Mouse (Mus musculus) MEL (cell line): ENCODE results near the gene Hdhd3. TPM values are rescaled to one million over a fixed set of nuclear protein-coding genes. Genes with fewer than 3 reads are reported as not detected.

Experiments
- DNase-seq: peaks from one replicate; pipeline ENCODE4 v3.0.0; 2011; ENCODE audit warnings: low read depth, low spot score
- H3K27ac ChIP-seq: 2 replicates; pipeline ENCODE4 v1.5.1; 2012; ENCODE audit warnings: low read depth, mild to moderate bottlenecking, control low read depth, low read length, moderate library complexity; ENCODE audit not compliant: control insufficient read depth
- H3K27me3 ChIP-seq, 2 experiments: fragments of 150-350 bp in 1 of 2; sonication (generic) in 1 of 2; 2 replicates each; pipeline ENCODE4 v1.6.1; 2012; ENCODE audit warnings: low read length in 2 of 2, mild to moderate bottlenecking in 2 of 2, improper control_type of control experiment in 1 of 2, moderate library complexity in 1 of 2; ENCODE audit not compliant: insufficient read depth in 2 of 2, control insufficient read depth in 1 of 2
- H3K36me3 ChIP-seq, 2 experiments: 2 replicates each; pipeline ENCODE4 v1.6.1; 2012 to 2014; ENCODE audit warnings: low read length in 2 of 2, improper control_type of control experiment in 1 of 2, inconsistent platforms in 1 of 2, mild to moderate bottlenecking in 1 of 2; ENCODE audit not compliant: insufficient read depth in 2 of 2, control insufficient read depth in 1 of 2
- H3K4me1 ChIP-seq, 2 experiments: fragments of 150-350 bp in 1 of 2; sonication (generic) in 1 of 2; 2 replicates each; pipeline ENCODE4 v1.6.1; 2012; ENCODE audit warnings: low read length in 2 of 2, improper control_type of control experiment in 1 of 2, mild to moderate bottlenecking in 1 of 2; ENCODE audit not compliant: insufficient read depth in 2 of 2, control insufficient read depth in 1 of 2
- H3K4me3 ChIP-seq, 2 experiments: fragments of 150-350 bp in 1 of 2; sonication (generic) in 1 of 2; 2 replicates each; pipeline ENCODE4 v1.5.1; 2012; ENCODE audit warnings: low read depth in 2 of 2, low read length in 2 of 2, mild to moderate bottlenecking in 2 of 2, moderate library complexity in 2 of 2, control low read depth in 1 of 2, improper control_type of control experiment in 1 of 2; ENCODE audit not compliant: control insufficient read depth in 1 of 2, insufficient read depth in 1 of 2
- H3K79me2 ChIP-seq: 2 replicates; pipeline ENCODE4 v1.6.1; 2012; ENCODE audit warnings: mild to moderate bottlenecking, low read length, moderate library complexity; ENCODE audit not compliant: control insufficient read depth, poor library complexity, insufficient read depth
- H3K9ac ChIP-seq: 2 replicates; pipeline ENCODE4 v1.6.1; 2012; ENCODE audit warnings: low read depth, mild to moderate bottlenecking, control low read depth, low read length, moderate library complexity; ENCODE audit not compliant: control insufficient read depth, poor library complexity, severe bottlenecking
- H3K9me3 ChIP-seq: fragments of 150-350 bp; sonication (generic); replicated peaks from 2 replicates; pipeline ENCODE4 v1.6.1; 2012; ENCODE audit warnings: mild to moderate bottlenecking, low read length, improper control_type of control experiment, moderate library complexity; ENCODE audit not compliant: insufficient read depth
- BHLHE40 ChIP-seq: IDR thresholded peaks from 2 replicates; pipeline ENCODE4 v1.6.1; 2012; ENCODE audit warnings: low read depth, mild to moderate bottlenecking, inconsistent platforms, low read length, improper control_type of control experiment, borderline replicate concordance
- CHD1 ChIP-seq: IDR thresholded peaks from 2 replicates; pipeline ENCODE4 v1.6.1; 2012; ENCODE audit warnings: low read depth, mild to moderate bottlenecking, inconsistent platforms, low read length, improper control_type of control experiment
- CHD2 ChIP-seq: IDR thresholded peaks from 2 replicates; pipeline ENCODE4 v1.6.1; 2011; ENCODE audit warnings: low read length, improper control_type of control experiment
- CTCF ChIP-seq, 3 experiments: IDR thresholded peaks in 2 of 3; conservative IDR thresholded peaks in 1 of 3; 2 replicates each; pipeline ENCODE4 v1.5.1; 2011 to 2012; ENCODE audit warnings: low read length in 3 of 3, low read depth in 2 of 3, mild to moderate bottlenecking in 2 of 3, improper control_type of control experiment in 1 of 3, inconsistent platforms in 1 of 3, mixed read lengths in 1 of 3, moderate library complexity in 1 of 3; ENCODE audit not compliant: control insufficient read depth in 1 of 3, insufficient read depth in 1 of 3, poor library complexity in 1 of 3, severe bottlenecking in 1 of 3
- E2F4 ChIP-seq: IDR thresholded peaks from 2 replicates; pipeline ENCODE4 v1.6.1; 2011; ENCODE audit warnings: low read depth, low read length, improper control_type of control experiment, borderline replicate concordance
- ETS1 ChIP-seq: IDR thresholded peaks from 2 replicates; pipeline ENCODE4 v1.6.1; 2012; ENCODE audit warnings: low read depth, mild to moderate bottlenecking, inconsistent platforms, low read length, improper control_type of control experiment, moderate library complexity
- GATA1 ChIP-seq: IDR thresholded peaks from 2 replicates; pipeline ENCODE4 v1.6.1; 2011; ENCODE audit warnings: low read depth, low read length, improper control_type of control experiment
- HCFC1 ChIP-seq: IDR thresholded peaks from 2 replicates; pipeline ENCODE4 v1.6.1; 2012; ENCODE audit warnings: low read depth, mild to moderate bottlenecking, inconsistent platforms, low read length, improper control_type of control experiment, moderate library complexity
- MAZ ChIP-seq: IDR thresholded peaks from 2 replicates; pipeline ENCODE4 v1.6.1; 2012; ENCODE audit warnings: low read depth, mild to moderate bottlenecking, inconsistent platforms, low read length, improper control_type of control experiment
- MXI1 ChIP-seq: IDR thresholded peaks from 2 replicates; pipeline ENCODE4 v1.6.1; 2011; ENCODE audit warnings: mild to moderate bottlenecking, low read depth, low read length, improper control_type of control experiment
- MYB ChIP-seq: IDR thresholded peaks from 2 replicates; pipeline ENCODE4 v1.6.1; 2011; ENCODE audit warnings: mild to moderate bottlenecking, low read depth, low read length, improper control_type of control experiment
- MYC ChIP-seq: IDR thresholded peaks from 2 replicates; pipeline ENCODE4 v1.6.1; 2011; ENCODE audit warnings: low read depth, mild to moderate bottlenecking, low read length, improper control_type of control experiment, moderate library complexity
- NRF1 ChIP-seq: IDR thresholded peaks from 2 replicates; pipeline ENCODE4 v1.6.1; 2014; ENCODE audit warnings: low read depth, mild to moderate bottlenecking, inconsistent platforms, low read length, improper control_type of control experiment, moderate library complexity; ENCODE audit not compliant: poor library complexity, insufficient read depth, severe bottlenecking
- POLR2AphosphoS2 ChIP-seq: IDR thresholded peaks from 2 replicates; pipeline ENCODE4 v1.6.1; 2011; ENCODE audit warnings: low read length, improper control_type of control experiment
- POLR2AphosphoS5 ChIP-seq: IDR thresholded peaks from 2 replicates; pipeline ENCODE4 v1.6.1; 2012; ENCODE audit warnings: low read depth, borderline replicate concordance, mild to moderate bottlenecking, inconsistent platforms, low read length, moderate library complexity, mixed read lengths
- TCF12 ChIP-seq: IDR thresholded peaks from 2 replicates; pipeline ENCODE4 v1.6.1; 2014; ENCODE audit warnings: low read depth, mild to moderate bottlenecking, inconsistent platforms, low read length, improper control_type of control experiment, moderate library complexity
- USF1 ChIP-seq: IDR thresholded peaks from 2 replicates; pipeline ENCODE4 v1.6.1; 2014; ENCODE audit warnings: low read depth, mild to moderate bottlenecking, inconsistent platforms, low read length, improper control_type of control experiment, moderate library complexity
- USF2 ChIP-seq, 2 experiments: IDR thresholded peaks; 2 replicates each; pipeline ENCODE4 v1.6.1; 2011 to 2012; ENCODE audit warnings: improper control_type of control experiment in 2 of 2, low read length in 2 of 2, borderline replicate concordance in 1 of 2, inconsistent platforms in 1 of 2, low read depth in 1 of 2, mild to moderate bottlenecking in 1 of 2; ENCODE audit not compliant: insufficient read depth in 1 of 2
- polyA plus RNA-seq, 2 experiments: library from polyadenylated mRNA; stranded (reverse) in 1 of 2; unstranded in 1 of 2; fragments of >175 nt in 1 of 2; fragments of >200 nt in 1 of 2; gene quantifications; 2 replicates each; pipeline versions ENCODE4 v1.2.1 to v1.2.4; 2012; ENCODE audit warnings: low replicate concordance in 2 of 2, low read depth in 1 of 2; ENCODE audit not compliant: insufficient read length in 2 of 2, insufficient read depth in 1 of 2, missing spikeins in 1 of 2
- total RNA-seq: library from RNA; depleted of rRNA; stranded (reverse); fragments of 300-350 nt; gene quantifications from 2 replicates; pipeline ENCODE4 v1.2.3, GENCODE M21; 2012

The Hdhd3 gene
- total and polyA plus RNA-seq, 3 experiments, result 3.5 to 6.0 TPM; not detected in 1

DNA sequence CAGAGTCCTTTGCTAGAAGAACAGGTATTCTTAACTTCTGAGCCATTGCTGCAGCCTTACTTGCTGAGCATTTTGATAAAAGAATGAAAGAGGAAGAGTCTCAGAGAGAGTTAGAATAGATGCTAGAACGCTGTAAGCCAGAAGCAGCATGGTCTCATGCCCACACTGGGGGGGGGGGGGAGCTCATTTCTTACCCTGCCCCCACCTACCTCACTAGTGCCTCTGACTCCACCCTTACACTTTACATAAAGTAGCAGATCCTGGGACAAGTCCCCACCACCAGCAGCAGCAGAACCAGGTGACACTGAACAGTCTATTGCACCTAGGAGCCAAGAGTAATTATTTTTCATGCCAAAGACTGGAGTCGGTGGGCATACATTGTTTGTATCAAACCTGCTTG is 28.1 kb downstream of the Hdhd3 start:
- H3K27ac ChIP-seq, result no peak overlapping the region
- no peak overlapping the region for H3K9ac ChIP-seq
- H3K79me2 ChIP-seq, result no peaks in the 10 kb centered on the region
- peaks cover 2 to 3% of the 10 kb centered on the region in 2 experiments; a peak in 3 of 4 replicates for H3K4me1 ChIP-seq
- TF ChIP-seq MXI1, result no peak
- no peak for TF ChIP-seq GATA1
- TF ChIP-seq HCFC1, result no peak
- TF ChIP-seq MYB, result no peak
- TF ChIP-seq NRF1, result no peak
- TF ChIP-seq MYC, result no peak
- no peak for TF ChIP-seq CHD2
- no peak for TF ChIP-seq CTCF (IDR thresholded peaks at IDR 0.05 in 2 of 3, conservative IDR thresholded peaks at IDR 0.05 in 1 of 3; ENCODE audit: control insufficient read depth in 1 of 3, insufficient read depth in 1 of 3, low read depth in 2 of 3, low read length in 3 of 3, poor library complexity in 1 of 3, severe bottlenecking in 1 of 3)
- TF ChIP-seq USF2 (IDR thresholded peaks at IDR 0.05; ENCODE audit: borderline replicate concordance in 1 of 2, insufficient read depth in 1 of 2, low read depth in 1 of 2, low read length in 2 of 2), result no peak
- no peak for TF ChIP-seq BHLHE40
- TF ChIP-seq CHD1, result no peak
- TF ChIP-seq POLR2AphosphoS5, result no peak
- TF ChIP-seq USF1, result no peak
- no peak for DNase-seq
- no peak overlapping the region for H3K4me3 ChIP-seq
- H3K27me3 ChIP-seq, result no peaks in the 10 kb centered on the region
- no peaks in the 10 kb centered on the region for H3K9me3 ChIP-seq
- H3K36me3 ChIP-seq, result peaks cover 0 to 2% of the 10 kb centered on the region in 2 experiments; a peak in 1 of 4 replicates

DNA sequence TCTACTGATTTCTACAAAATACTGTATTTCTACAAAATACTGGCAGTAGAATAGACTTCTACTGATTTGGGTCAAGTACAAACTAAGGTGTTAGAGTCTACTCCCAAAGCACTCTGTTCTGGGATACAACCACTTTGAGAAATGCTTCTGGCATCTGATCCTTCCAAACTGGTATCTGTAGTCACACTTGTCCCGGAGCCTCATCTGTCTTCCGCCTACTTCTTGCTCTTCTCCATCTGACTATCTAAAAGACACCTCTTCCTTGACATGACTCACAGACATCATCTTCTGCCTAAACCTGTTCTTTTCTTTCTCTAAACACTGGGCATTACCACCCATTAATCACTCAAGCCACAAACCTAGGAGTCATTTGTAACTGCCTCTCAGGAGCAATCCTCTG is 31.2 kb downstream of the Hdhd3 start:
- H3K4me3 ChIP-seq, result no peak overlapping the region
- H3K79me2 ChIP-seq, result no peaks in the 10 kb centered on the region
- H3K27me3 ChIP-seq, result no peaks in the 10 kb centered on the region
- peaks cover 2 to 3% of the 10 kb centered on the region in 2 experiments; a peak in 3 of 4 replicates for H3K4me1 ChIP-seq
- DNase-seq, result no peak
- no peak overlapping the region for H3K27ac ChIP-seq
- no peak for TF ChIP-seq ETS1
- TF ChIP-seq MAZ, result no peak
- no peak for TF ChIP-seq CHD2
- no peak for TF ChIP-seq E2F4
- no peak for TF ChIP-seq TCF12
- no peak for TF ChIP-seq USF1
- no peak for TF ChIP-seq POLR2AphosphoS2
- no peak overlapping the region for H3K9ac ChIP-seq
- H3K9me3 ChIP-seq, result no peaks in the 10 kb centered on the region
- peaks cover 0 to 2% of the 10 kb centered on the region in 2 experiments; a peak in 1 of 4 replicates for H3K36me3 ChIP-seq
